Mouse (Mus musculus): ENCODE data around the gene Plbd2.

DNA sequence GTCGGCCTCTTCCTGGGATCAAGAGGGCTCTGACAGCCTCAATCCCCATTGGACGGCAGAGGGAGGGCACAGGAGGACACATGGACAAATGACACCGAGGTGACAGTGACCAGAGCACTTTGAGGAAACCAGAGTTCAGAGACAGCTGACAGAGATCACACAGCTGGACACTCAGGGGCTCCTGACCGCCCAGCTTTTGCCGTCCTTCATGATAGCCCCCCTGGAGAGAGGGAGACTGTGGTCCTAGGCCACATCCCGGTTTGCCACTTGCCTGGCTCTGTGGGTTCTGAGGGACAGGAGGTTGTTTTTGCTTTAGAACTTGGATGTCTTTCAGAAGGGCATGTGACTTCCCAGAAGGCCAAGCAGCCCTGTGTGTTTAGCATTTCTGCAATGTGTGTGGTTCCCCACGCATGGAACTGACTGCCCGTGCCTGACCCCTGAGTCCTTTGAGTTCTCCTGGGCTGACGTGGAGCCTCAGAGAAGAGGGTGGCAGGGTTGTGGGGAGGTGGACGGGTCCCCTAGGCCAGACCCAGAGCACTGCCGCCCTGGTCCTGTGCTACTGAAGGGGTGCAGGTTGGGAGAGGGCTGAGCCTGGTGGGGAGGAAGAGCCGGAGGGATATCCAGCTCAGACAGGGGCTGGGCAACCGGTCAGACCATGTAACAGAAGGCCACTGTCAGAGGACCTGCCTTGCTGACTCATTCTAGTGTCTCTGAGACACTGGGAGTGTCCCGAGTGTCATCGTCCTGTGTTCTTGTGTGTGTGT is 13.0 kb upstream of the Plbd2 start:
- TF ChIP-seq CTCF (IDR thresholded peaks at IDR 0.05; ENCODE audit: low read depth) (no peak), EP300 (IDR thresholded peaks at IDR 0.05; ENCODE audit: low read depth) (no peak)
